Mouse (Mus musculus): ENCODE results near the gene Nutf2-ps1.

GRCm38 (mm10) chr19:53638041-53638440, 49.2 kb upstream of the Nutf2-ps1 start:
- TF ChIP-seq CTCF (IDR thresholded peaks at IDR 0.05; ENCODE audit: low read depth), result peak; percentile 32
- TF ChIP-seq EP300 (IDR thresholded peaks at IDR 0.05; ENCODE audit: low read depth), result no peak
